Mouse (Mus musculus) lung, embryonic 14.5 days (tissue): ENCODE data around the gene Cfap97d2. TPM values are rescaled to one million over a fixed set of nuclear protein-coding genes. Genes with fewer than 3 reads are reported as not detected.

Source experiments
- ATAC-seq: fragments of 200-750 bp; cut with Nextera tagmentation; 2 replicates; pipeline ENCODE4 v1.8.0; 2017; ENCODE audit warnings: mild to moderate bottlenecking, moderate TSS enrichment, moderate library complexity; ENCODE audit not compliant: insufficient read depth
- DNase-seq: peaks from one replicate; pipeline ENCODE4 v3.0.0-alpha.2; 2015
- H3K27ac ChIP-seq: fragments of 300-500 bp; sonication (generic); 2 replicates; pipeline ENCODE4 v1.5.1; 2014; ENCODE audit warnings: low read depth, mild to moderate bottlenecking, moderate library complexity
- H3K27me3 ChIP-seq: fragments of 300-500 bp; sonication (generic); 2 replicates; pipeline ENCODE4 v1.6.1; 2014; ENCODE audit warnings: low read length, control low read depth; ENCODE audit not compliant: insufficient read depth
- H3K36me3 ChIP-seq: fragments of 300-500 bp; sonication (generic); 2 replicates; pipeline ENCODE4 v1.6.1; 2014; ENCODE audit warnings: control low read depth; ENCODE audit not compliant: insufficient read depth
- H3K4me1 ChIP-seq: fragments of 300-500 bp; sonication (generic); 2 replicates; pipeline ENCODE4 v1.6.1; 2014; ENCODE audit warnings: antibody characterized with exemption, control low read depth; ENCODE audit not compliant: insufficient read depth
- H3K4me2 ChIP-seq: fragments of 300-500 bp; sonication (generic); 2 replicates; pipeline ENCODE4 v1.6.1; 2014; ENCODE audit warnings: mild to moderate bottlenecking
- H3K4me3 ChIP-seq: fragments of 300-500 bp; sonication (generic); 2 replicates; pipeline ENCODE4 v1.5.1; 2014; ENCODE audit warnings: low read depth, low read length
- H3K9ac ChIP-seq: fragments of 300-500 bp; sonication (generic); 2 replicates; pipeline ENCODE4 v1.6.1; 2014
- H3K9me3 ChIP-seq: fragments of 300-500 bp; sonication (generic); 2 replicates; pipeline ENCODE4 v1.6.1; 2016; ENCODE audit warnings: low read depth, low read length, control low read depth
- CTCF ChIP-seq: IDR thresholded peaks from 2 replicates; pipeline ENCODE4 v1.5.1; 2016; ENCODE audit warnings: antibody characterized with exemption, low read depth
- WGBS: fragments of 180-500 bp; shearing (Covaris S2); extraction: QIAGEN DNeasy Blood & Tissue Kit; methylation state at CpG from one replicate; pipeline ENCODE4 v1.1.7; 2014; 5-methylcytosine and 5-hydroxymethylcytosine counted together
- polyA plus RNA-seq: library from polyadenylated mRNA; unstranded; fragments of >200 nt; fragmentation: Nextera tagmentation; extraction: Ambion mirVana; gene quantifications from 2 replicates; pipeline ENCODE4 v1.2.1, GENCODE M21; 2014

The Cfap97d2 gene
- polyA plus RNA-seq, 1 experiment from 2014 or later, result not detected

DNA sequence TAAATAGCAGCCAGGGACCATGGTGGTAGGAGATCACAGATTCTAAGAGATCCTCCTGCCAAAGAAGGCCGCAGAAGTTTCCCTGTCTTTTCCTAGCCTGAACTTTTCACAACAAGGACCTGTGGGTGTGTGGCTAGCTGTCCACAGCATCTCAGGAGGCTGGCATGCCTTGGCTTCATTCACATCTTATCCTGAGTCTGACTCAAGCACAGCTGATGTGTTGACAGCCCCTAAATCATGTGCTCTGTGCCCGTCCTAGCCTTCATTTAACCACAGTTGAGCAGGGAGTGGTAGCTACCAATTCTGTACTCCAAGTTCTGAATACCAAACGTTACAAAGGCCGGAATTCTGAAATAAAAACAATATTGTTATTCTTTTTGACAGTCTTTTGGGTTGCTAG lies 1.4 kb upstream of the Cfap97d2 start:
- ATAC-seq (no peak), DNase-seq (no peak)
- Histone ChIP-seq H3K27me3 (no peaks in the 10 kb centered on the region), H3K27ac (no peak overlapping the region), H3K4me2 (no peak overlapping the region), H3K36me3 (no peaks in the 10 kb centered on the region), H3K9ac (no peak overlapping the region), H3K9me3 (no peaks in the 10 kb centered on the region), H3K4me3 (no peak overlapping the region), H3K4me1 (peaks cover 14% of the 10 kb centered on the region)
- TF ChIP-seq CTCF, result no peak
- 79% methylated on average over 4 of the region's 4 CpGs for WGBS

DNA sequence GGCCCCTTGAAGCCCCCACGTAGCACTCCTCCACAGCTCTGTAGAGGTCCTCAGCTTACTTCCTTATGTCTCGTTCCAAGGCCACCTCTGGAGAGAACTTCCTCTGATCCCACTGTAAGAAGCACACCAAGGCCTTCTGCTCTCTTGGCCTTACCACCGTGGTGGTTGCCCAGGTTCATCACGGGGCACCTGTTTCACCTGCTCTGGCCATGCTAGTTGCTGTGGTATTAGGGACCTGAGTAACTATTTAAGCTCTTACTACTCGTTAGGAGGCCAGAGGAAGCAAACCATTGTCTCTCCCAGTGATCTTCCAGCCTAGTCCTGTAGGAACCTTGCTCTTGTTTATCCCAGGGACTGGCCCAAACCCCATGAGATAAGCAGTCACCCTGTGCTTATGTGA lies 1.2 kb downstream of the Cfap97d2 start:
- no peaks in the 10 kb centered on the region for H3K27me3 ChIP-seq
- peaks cover 12% of the 10 kb centered on the region for H3K4me1 ChIP-seq
- no peak overlapping the region for H3K4me3 ChIP-seq
- TF ChIP-seq CTCF, result no peak
- no peak overlapping the region for H3K4me2 ChIP-seq
- H3K36me3 ChIP-seq, result no peaks in the 10 kb centered on the region
- DNase-seq (no peak), ATAC-seq (no peak)
- no peaks in the 10 kb centered on the region for H3K9me3 ChIP-seq
- no peak overlapping the region for H3K27ac ChIP-seq
- 76% methylated on average over 5 of the region's 5 CpGs for WGBS
- H3K9ac ChIP-seq, result no peak overlapping the region

DNA sequence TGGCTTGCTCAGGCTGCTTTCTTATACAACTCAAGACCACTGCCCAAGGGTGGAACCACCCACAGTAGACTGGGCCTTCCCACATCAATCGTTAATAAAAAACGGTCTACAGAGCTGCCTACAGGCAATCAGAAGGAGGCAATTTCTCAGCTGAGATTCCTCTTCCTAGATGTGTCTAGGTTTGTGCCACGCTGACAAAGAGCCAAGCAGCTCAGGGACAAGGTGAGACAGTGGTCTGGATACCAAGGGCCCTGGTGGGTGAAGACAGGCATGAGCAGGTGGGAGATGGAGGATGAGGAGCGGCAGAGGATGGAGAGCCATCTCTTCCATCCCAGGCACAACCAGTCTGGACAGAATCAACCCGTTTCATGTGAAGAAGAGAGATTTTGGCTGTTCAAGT lies 2.8 kb downstream of the Cfap97d2 start:
- DNase-seq (no peak), ATAC-seq (no peak)
- no peak overlapping the region for H3K9ac ChIP-seq
- H3K4me3 ChIP-seq, result no peak overlapping the region
- H3K9me3 ChIP-seq, result no peaks in the 10 kb centered on the region
- H3K27ac ChIP-seq, result no peak overlapping the region
- 92% methylated on average over 5 of the region's 5 CpGs for WGBS
- H3K27me3 ChIP-seq, result no peaks in the 10 kb centered on the region
- no peak overlapping the region for H3K4me2 ChIP-seq
- H3K4me1 ChIP-seq, result no peaks in the 10 kb centered on the region
- H3K36me3 ChIP-seq, result no peaks in the 10 kb centered on the region
- TF ChIP-seq CTCF, result no peak

DNA sequence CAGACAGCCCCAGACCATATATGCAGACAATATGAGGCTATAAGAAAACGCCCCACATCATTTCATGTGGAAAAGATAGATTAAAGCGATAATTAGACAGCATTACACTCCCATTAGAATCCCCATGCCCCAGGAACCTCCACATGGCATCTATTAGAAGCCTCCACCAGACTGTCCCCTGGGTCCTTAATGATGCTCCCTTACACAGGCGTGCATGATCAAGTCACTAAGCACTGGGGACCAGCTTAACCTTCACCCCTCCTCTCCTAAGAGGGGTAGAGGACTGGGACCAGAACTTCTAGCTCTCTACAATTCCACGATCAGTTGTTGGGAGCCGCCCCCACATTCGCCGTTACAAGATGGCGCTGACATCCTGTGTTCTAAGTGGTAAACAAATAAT lies 13.3 kb downstream of the Cfap97d2 start:
- no peak for TF ChIP-seq CTCF
- Histone ChIP-seq H3K4me2 (no peak overlapping the region), H3K9me3 (no peaks in the 10 kb centered on the region), H3K4me3 (no peak overlapping the region), H3K27ac (no peak overlapping the region), H3K4me1 (no peaks in the 10 kb centered on the region), H3K9ac (no peak overlapping the region), H3K36me3 (no peaks in the 10 kb centered on the region), H3K27me3 (no peaks in the 10 kb centered on the region)
- no peak for DNase-seq
- no peak for ATAC-seq
- 90% methylated on average over 8 of the region's 8 CpGs for WGBS

DNA sequence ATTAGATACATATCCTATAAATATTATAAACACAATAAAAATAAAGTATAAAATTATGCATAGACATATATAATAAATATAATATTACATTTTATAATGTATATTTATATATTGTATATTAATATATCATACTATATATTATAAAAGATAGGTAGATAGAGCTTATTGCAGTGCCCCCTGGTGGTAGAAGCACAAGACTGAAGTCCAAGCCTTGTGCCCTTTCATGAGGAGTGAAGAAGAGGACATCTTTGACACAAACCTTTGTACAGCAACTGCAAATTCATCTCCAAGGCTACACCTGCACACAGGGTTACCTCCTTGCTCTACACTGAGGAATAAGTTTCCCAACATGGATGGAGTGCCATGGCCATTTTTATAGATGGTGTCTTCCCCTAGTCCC lies 20.0 kb downstream of the Cfap97d2 start:
- no peaks in the 10 kb centered on the region for H3K9me3 ChIP-seq
- H3K4me3 ChIP-seq, result no peak overlapping the region
- H3K4me1 ChIP-seq, result no peaks in the 10 kb centered on the region
- no peaks in the 10 kb centered on the region for H3K27me3 ChIP-seq
- H3K4me2 ChIP-seq, result no peak overlapping the region
- peak; percentile 62 for TF ChIP-seq CTCF
- no peaks in the 10 kb centered on the region for H3K36me3 ChIP-seq
- no peak for ATAC-seq
- no peak overlapping the region for H3K27ac ChIP-seq
- H3K9ac ChIP-seq, result no peak overlapping the region
- peak; percentile 79 for DNase-seq

DNA sequence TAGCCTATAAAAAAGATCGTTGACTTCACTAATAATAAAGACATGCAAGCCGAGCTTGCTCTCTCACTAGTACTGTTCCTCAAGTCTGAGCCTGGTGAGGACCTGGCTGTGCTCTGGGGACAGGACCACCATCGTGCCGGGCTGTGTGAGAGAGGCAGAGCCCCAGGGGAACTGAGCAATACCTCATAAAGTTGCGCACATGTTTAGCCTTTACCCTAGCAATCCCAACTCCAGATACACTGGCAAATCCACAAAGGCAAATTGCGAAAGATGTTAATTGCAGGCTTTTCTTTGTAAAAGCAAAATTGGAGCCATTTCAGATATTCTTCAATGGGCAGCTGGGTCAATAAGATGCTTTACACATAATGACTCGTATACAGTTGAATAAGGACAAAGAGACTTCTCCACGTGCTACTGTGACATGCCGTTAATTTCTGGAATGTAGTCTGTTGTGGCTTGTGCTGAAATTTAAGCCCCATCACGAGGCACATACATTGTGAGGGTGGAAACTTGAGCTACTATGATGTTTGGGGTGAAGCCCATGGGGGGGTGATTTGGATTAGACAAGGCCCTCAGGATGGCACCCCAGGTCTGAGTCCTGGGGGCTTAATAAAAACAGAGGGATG lies 21.9 kb downstream of the Cfap97d2 start:
- no peaks in the 10 kb centered on the region for H3K36me3 ChIP-seq
- DNase-seq (no peak), ATAC-seq (no peak)
- TF ChIP-seq CTCF, result no peak
- no peaks in the 10 kb centered on the region for H3K9me3 ChIP-seq
- H3K4me2 ChIP-seq, result no peak overlapping the region
- WGBS, result 59% methylated on average over 10 of the region's 10 CpGs
- no peaks in the 10 kb centered on the region for H3K4me1 ChIP-seq
- H3K27ac ChIP-seq, result no peak overlapping the region
- no peak overlapping the region for H3K9ac ChIP-seq
- H3K4me3 ChIP-seq, result no peak overlapping the region
- H3K27me3 ChIP-seq, result no peaks in the 10 kb centered on the region

DNA sequence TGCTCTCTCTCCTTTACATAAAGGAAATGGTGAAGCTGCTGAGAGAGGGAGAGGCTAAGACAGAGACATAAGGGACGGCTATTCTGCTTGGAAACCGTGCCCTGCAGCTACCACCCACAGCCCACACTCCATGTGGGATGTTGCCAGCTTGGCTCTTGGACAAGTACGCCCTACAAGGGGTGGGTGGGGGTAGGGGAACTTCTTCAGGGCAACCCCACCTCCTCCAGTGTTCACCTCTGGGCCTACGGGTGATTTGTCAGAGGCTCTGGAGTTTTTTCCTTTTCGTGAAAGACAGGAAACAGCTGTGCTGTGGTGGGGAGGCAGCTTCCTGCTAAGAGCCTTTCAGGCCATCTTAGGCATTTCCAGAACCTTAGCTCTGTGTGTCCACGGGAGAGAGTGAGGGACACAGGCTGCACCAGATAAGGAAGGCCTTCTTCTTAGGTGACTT lies 34.7 kb downstream of the Cfap97d2 start:
- Histone ChIP-seq H3K36me3 (no peaks in the 10 kb centered on the region), H3K27me3 (no peaks in the 10 kb centered on the region), H3K4me1 (0 out of 2 replicates have a peak, but pooled peaks cover 5% of the 10 kb centered on the region), H3K9me3 (no peaks in the 10 kb centered on the region), H3K4me2 (peak overlapping the region; percentile 34), H3K4me3 (no peak overlapping the region), H3K27ac (peak overlapping the region; percentile 86), H3K9ac (no peak overlapping the region)
- WGBS, result 17% methylated on average over 6 of the region's 6 CpGs
- TF ChIP-seq CTCF, result no peak
- DNase-seq, result peak; percentile 90
- peak; percentile 93 for ATAC-seq
